Mouse (Mus musculus) hindbrain, embryonic 16.5 days (tissue): ENCODE data around the gene Itgax. TPM values are rescaled to one million over a fixed set of nuclear protein-coding genes. Genes with fewer than 3 reads are reported as not detected.

Experiments used
- ATAC-seq: fragments of 200-750 bp; cut with Nextera tagmentation; 2 replicates; pipeline ENCODE4 v1.8.0; 2017; ENCODE audit warnings: moderate TSS enrichment, moderate library complexity
- H3K27ac ChIP-seq: fragments of 300-500 bp; sonication (generic); 2 replicates; pipeline ENCODE4 v1.5.1; 2014; ENCODE audit warnings: low read depth, mild to moderate bottlenecking, control low read depth, low read length, moderate library complexity
- H3K27me3 ChIP-seq: fragments of 300-500 bp; sonication (generic); replicated peaks from 2 replicates; pipeline ENCODE4 v1.6.1; 2014; ENCODE audit warnings: low read length; ENCODE audit not compliant: control insufficient read depth, insufficient read depth
- H3K36me3 ChIP-seq: fragments of 300-500 bp; sonication (generic); 2 replicates; pipeline ENCODE4 v1.6.1; 2014; ENCODE audit warnings: mild to moderate bottlenecking, low read length, moderate library complexity, mixed read lengths; ENCODE audit not compliant: control insufficient read depth, insufficient read depth
- H3K4me1 ChIP-seq: fragments of 300-500 bp; sonication (generic); 2 replicates; pipeline ENCODE4 v1.6.1; 2014; ENCODE audit warnings: low read depth, low read length; ENCODE audit not compliant: control insufficient read depth, insufficient read depth
- H3K4me2 ChIP-seq: fragments of 300-500 bp; sonication (generic); 2 replicates; pipeline ENCODE4 v1.6.1; 2014; ENCODE audit warnings: mild to moderate bottlenecking, low read length, control low read depth, moderate library complexity
- H3K4me3 ChIP-seq: fragments of 300-500 bp; sonication (generic); 2 replicates; pipeline ENCODE4 v1.5.1; 2014; ENCODE audit warnings: mild to moderate bottlenecking, low read length, control low read depth, moderate library complexity
- H3K9ac ChIP-seq: fragments of 300-500 bp; sonication (generic); 2 replicates; pipeline ENCODE4 v1.6.1; 2014; ENCODE audit warnings: low read depth, mild to moderate bottlenecking, control low read depth, low read length, moderate library complexity
- H3K9me3 ChIP-seq: fragments of 300-500 bp; sonication (generic); 2 replicates; pipeline ENCODE4 v1.6.1; 2014; ENCODE audit warnings: mild to moderate bottlenecking, low read length, moderate library complexity; ENCODE audit not compliant: control insufficient read depth
- WGBS: fragments of 180-500 bp; shearing (Covaris S2); extraction: QIAGEN DNeasy Blood & Tissue Kit; methylation state at CpG from one replicate; pipeline ENCODE4 v1.1.7; 2014; 5-methylcytosine and 5-hydroxymethylcytosine counted together
- polyA plus RNA-seq: library from polyadenylated mRNA; unstranded; fragments of >200 nt; fragmentation: Nextera tagmentation; extraction: Ambion mirVana; gene quantifications from 2 replicates; pipeline ENCODE4 v1.2.1, GENCODE M21; 2015

The Itgax gene
- 0.10 TPM in 1 of 2 replicates, not detected in the other for polyA plus RNA-seq

DNA sequence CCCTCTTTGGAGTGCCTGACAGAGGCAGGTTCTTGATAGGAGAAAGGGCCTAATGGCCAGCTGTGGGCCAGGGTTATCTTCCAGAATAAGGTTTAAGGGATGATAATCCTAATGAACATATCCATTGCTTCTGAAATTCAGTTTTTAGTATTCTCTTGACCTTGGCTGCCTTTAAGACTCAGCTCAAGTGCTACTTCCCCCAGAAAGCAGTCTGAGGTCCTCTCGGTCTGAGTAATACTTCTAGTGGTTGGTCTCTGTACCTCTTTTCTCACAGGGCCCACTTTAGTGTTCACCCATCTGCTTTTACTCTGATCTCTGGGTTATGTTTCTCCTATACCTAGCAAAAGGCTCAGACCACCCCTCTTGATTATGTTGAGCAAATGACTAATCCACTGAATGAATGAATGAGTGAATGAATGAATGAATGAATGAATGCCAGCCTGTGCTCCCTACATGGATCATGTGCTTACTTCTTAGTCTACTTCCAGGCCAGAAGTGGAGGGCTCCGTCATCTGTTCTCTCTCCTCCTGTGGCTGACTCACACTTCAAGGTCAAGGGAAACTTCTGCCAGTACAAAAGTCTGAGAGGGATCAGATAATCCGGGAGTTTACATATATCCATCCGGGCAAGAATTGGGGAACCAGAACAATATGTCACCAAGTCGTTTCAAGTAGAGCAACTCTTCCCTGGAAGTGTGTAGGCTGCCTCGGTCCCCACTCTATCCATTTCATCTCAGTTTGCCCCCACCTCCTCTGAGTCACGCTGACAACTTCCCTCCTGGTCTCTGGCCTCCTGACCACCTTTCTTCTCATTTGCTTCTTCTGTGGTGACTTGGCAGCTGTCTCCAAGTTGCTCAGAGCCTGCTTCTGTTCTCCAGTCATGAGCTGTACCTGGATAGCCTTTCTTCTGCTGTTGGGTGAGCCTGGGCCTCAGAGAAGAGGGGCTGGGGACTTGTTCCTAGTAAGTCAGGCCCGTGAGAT, at the start of gene Itgax:
Itgax (plus strand) TSS at position 807 of the 980 bp plus-strand sequence.
- Histone ChIP-seq H3K27ac (no peak within 1 kb of the TSS), H3K36me3 (no peaks in the 10 kb centered on the region), H3K27me3 (no peaks in the 10 kb centered on the region), H3K9me3 (no peaks in the 10 kb centered on the region), H3K4me1 (no peaks in the 10 kb centered on the region), H3K4me2 (no peak within 1 kb of the TSS), H3K4me3 (no peak within 1 kb of the TSS), H3K9ac (no peak within 1 kb of the TSS)
- 89% methylated on average over 8 of the region's 8 CpGs for WGBS
- ATAC-seq, result no peak

- Histone ChIP-seq H3K27ac (no peak overlapping the region), H3K4me3 (no peak overlapping the region), H3K9me3 (no peaks in the 10 kb centered on the region), H3K4me2 (no peak overlapping the region), H3K4me1 (no peaks in the 10 kb centered on the region), H3K27me3 (no peaks in the 10 kb centered on the region), H3K36me3 (no peaks in the 10 kb centered on the region), H3K9ac (no peak overlapping the region)
- ATAC-seq, result no peak
- 75% methylated on average over 8 of the region's 8 CpGs for WGBS
These were observed 49.3 kb upstream of the Itgax start for GRCm38 (mm10) chr7:128080012-128080411.

- Histone ChIP-seq H3K4me2 (no peak overlapping the region), H3K4me1 (no peaks in the 10 kb centered on the region), H3K9me3 (no peaks in the 10 kb centered on the region), H3K4me3 (no peak overlapping the region), H3K36me3 (no peaks in the 10 kb centered on the region), H3K27me3 (no peaks in the 10 kb centered on the region), H3K9ac (no peak overlapping the region), H3K27ac (no peak overlapping the region)
- no peak for ATAC-seq
- WGBS, result 85% methylated on average over 7 of the region's 7 CpGs
These were observed 40.2 kb upstream of the Itgax start for GRCm38 (mm10) chr7:128089141-128089540.

GRCm38 (mm10) chr7:128098135-128098534, 31.2 kb upstream of the Itgax start:
- Histone ChIP-seq H3K9ac (no peak overlapping the region), H3K27me3 (no peaks in the 10 kb centered on the region), H3K36me3 (no peaks in the 10 kb centered on the region), H3K4me1 (no peaks in the 10 kb centered on the region), H3K9me3 (no peaks in the 10 kb centered on the region), H3K27ac (no peak overlapping the region), H3K4me3 (no peak overlapping the region), H3K4me2 (no peak overlapping the region)
- WGBS, result 97% methylated on average over 1 of the region's 1 CpGs
- ATAC-seq, result no peak

DNA sequence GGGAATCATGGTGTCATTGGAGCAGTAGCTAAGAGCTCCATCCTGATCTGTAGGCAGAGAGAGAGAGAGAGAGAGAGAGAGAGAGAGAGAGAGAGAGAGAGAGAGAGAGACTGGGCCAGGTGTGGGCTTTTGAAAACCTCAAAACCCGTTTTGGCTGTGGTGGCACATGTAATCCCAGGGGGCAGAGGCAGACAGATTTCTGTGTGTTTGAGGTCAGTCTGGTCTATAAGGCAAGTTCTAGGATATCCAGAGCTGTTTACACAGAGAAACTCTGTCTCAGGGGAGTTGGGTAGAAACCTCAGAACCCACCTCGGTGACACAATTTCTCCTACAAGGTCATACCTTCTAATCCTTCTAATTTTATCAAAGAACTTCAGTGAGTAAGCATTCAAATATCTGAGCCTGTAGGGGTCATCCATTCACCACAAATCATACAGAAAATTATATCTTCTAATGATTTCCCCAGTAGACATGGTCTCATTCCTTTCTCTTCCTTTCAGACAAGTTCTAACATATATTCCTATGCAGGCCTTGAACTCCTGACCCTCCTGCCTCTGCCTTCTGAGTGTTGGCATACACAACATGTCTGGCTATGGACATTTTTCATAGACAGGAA, 28.5 kb upstream of the Itgax start:
- Histone ChIP-seq H3K27ac (no peak overlapping the region), H3K36me3 (no peaks in the 10 kb centered on the region), H3K4me3 (no peak overlapping the region), H3K4me2 (no peak overlapping the region), H3K9ac (no peak overlapping the region), H3K9me3 (no peaks in the 10 kb centered on the region), H3K27me3 (no peaks in the 10 kb centered on the region), H3K4me1 (no peaks in the 10 kb centered on the region)
- 74% methylated on average over 2 of the region's 2 CpGs for WGBS
- ATAC-seq, result no peak

DNA sequence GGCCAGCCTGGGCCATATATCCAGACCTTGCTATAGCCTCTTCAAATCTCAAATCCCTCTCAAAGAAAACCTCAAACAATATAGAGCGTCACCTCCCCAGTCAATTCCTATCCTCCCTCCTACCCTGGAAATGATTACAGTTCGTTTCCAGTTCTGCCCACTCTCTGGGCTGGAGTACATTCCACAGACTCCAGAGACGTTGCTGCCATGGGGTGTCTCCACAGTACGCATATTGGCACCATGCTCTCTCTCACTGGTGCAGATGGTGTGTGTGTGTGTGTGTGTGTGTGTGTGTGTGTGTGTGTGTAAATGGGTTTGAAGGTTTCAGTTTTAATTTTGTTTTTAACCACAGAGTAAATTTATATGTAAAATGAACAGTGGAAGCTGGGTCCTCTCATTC, 24.1 kb upstream of the Itgax start:
- 59% methylated on average over 4 of the region's 4 CpGs for WGBS
- H3K36me3 ChIP-seq, result no peaks in the 10 kb centered on the region
- H3K9ac ChIP-seq, result no peak overlapping the region
- H3K4me2 ChIP-seq, result no peak overlapping the region
- H3K27me3 ChIP-seq, result no peaks in the 10 kb centered on the region
- H3K9me3 ChIP-seq, result no peaks in the 10 kb centered on the region
- no peaks in the 10 kb centered on the region for H3K4me1 ChIP-seq
- H3K4me3 ChIP-seq, result no peak overlapping the region
- ATAC-seq, result no peak
- no peak overlapping the region for H3K27ac ChIP-seq

GRCm38 (mm10) chr7:128107462-128107861, 21.9 kb upstream of the Itgax start:
- ATAC-seq, result no peak
- Histone ChIP-seq H3K4me2 (no peak overlapping the region), H3K27me3 (no peaks in the 10 kb centered on the region), H3K4me1 (no peaks in the 10 kb centered on the region), H3K27ac (no peak overlapping the region), H3K36me3 (no peaks in the 10 kb centered on the region), H3K9ac (no peak overlapping the region), H3K9me3 (no peaks in the 10 kb centered on the region), H3K4me3 (no peak overlapping the region)
- 92% methylated on average over 7 of the region's 7 CpGs for WGBS

- 73% methylated on average over 2 of the region's 2 CpGs for WGBS
These were observed 19.0 kb upstream of the Itgax start for GRCm38 (mm10) chr7:128110314-128110713.

DNA sequence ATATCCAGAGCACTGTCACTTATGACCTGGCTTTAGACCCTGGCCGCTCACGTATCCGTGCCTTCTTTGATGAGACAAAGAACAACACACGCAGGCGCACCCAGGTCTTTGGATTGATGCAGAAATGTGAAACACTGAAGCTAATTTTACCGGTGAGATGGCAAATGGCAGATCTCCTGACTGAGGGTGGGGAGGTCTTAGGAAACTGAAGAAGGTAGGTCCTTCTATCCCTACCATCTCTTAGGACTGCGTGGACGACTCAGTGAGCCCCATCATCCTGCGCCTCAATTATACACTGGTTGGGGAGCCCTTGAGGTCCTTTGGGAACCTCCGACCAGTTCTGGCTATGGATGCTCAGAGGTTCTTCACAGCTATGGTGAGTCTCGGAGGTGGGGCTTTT, 17.2 kb upstream of the Itgax start:
- Histone ChIP-seq H3K4me3 (no peak overlapping the region), H3K36me3 (no peaks in the 10 kb centered on the region), H3K27me3 (no peaks in the 10 kb centered on the region), H3K9ac (no peak overlapping the region), H3K27ac (no peak overlapping the region), H3K9me3 (no peaks in the 10 kb centered on the region), H3K4me2 (no peak overlapping the region), H3K4me1 (no peaks in the 10 kb centered on the region)
- WGBS, result 92% methylated on average over 11 of the region's 11 CpGs
- ATAC-seq, result no peak

More at GRCm38 (mm10) chr7:128110314-128110713, 19.0 kb upstream of the Itgax start:
- Histone ChIP-seq H3K4me1 (no peaks in the 10 kb centered on the region), H3K4me3 (no peak overlapping the region), H3K4me2 (no peak overlapping the region), H3K27me3 (no peaks in the 10 kb centered on the region), H3K9ac (no peak overlapping the region), H3K9me3 (no peaks in the 10 kb centered on the region), H3K36me3 (no peaks in the 10 kb centered on the region), H3K27ac (no peak overlapping the region)
- ATAC-seq, result no peak
